Mouse (Mus musculus): ENCODE data around the gene Extl1.
"Not testable (repeated sequence)": the region's sequence is repeated elsewhere in the genome, so short reads cannot be mapped to it uniquely, and the experiment has no call there.

Gene Extl1

DNA sequence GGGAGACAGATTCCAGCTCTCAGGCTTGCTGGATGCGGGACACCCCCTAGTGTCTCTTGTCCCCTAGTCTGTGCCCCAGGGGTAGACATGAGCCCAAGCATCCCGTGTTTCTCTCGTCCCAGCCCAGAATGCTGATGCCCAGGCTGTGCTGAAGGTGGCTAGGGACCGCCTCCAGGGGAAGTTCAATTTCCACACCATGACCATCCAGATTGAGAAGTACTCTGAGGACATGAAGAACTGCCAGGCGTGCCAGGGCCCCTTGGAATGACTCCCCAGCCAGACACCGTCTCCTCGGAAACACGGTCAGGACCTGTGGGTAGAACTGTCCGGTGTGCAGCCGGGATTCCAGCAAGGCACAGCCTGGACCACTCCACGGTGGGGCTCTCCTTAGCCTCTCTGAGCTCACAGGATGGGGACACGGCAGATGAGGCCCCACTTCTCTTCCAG lies 31.4 kb downstream of the Extl1 start:
- DNase-seq (ENCODE audit: extremely low read depth, low read depth, low spot score), result no peak

GRCm38 (mm10) chr4:134351329-134352260 lies 32.1 kb downstream of the Extl1 start:
- DNase-seq (ENCODE audit: extremely low read depth, low read depth, low spot score), result no peak

GRCm38 (mm10) chr4:134350641-134351040 lies 33.0 kb downstream of the Extl1 start:
- DNase-seq (ENCODE audit: extremely low read depth, low read depth, low spot score), result no peak

DNA sequence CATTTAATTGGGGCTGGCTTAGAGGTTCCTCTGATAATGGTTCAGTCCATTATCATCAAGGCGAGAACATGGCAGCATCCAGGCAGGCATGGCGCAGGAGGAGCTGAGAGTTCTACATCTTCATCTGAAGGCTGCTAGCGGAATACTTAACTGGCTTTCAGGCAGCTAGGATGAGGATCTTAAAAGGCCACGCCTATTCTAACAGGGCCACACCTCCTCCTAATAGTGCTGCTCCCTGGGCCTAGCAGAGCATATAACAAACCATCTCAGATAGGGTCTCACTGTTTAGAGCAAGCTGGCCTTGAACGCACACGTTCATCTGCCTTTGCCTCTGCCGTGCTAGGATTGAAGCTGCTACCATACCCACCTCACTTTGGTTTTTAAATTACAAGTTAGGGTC lies 33.8 kb downstream of the Extl1 start:
- DNase-seq (ENCODE audit: extremely low read depth, low read depth, low spot score), result no peak

DNA sequence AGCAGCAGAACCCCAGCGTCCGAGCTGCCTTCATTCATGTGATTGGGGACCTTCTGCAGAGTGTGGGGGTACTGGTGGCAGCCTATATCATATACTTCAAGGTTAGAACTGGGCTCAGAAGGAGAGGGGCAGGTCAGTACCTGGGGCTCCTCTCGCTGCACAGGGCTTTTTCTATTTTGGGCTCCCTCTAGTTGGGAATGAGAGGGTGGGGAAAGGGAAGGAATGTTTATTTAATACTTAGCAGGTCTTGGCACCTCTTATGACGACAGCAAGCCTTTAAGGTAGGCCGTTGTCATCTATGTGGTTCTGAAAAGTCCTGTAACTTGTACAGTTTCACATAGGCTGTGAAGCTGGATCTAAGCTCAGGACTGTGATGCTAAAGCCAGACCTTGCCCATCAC lies 35.1 kb downstream of the Extl1 start:
- no peak for DNase-seq (ENCODE audit: extremely low read depth, low read depth, low spot score)

- DNase-seq (ENCODE audit: extremely low read depth, low read depth, low spot score), result no peak
Observed at GRCm38 (mm10) chr4:134348078-134348477, 35.6 kb downstream of the Extl1 start.

GRCm38 (mm10) chr4:134345802-134346201 lies 37.8 kb downstream of the Extl1 start:
- no peak for DNase-seq (ENCODE audit: extremely low read depth, low read depth, low spot score)

DNA sequence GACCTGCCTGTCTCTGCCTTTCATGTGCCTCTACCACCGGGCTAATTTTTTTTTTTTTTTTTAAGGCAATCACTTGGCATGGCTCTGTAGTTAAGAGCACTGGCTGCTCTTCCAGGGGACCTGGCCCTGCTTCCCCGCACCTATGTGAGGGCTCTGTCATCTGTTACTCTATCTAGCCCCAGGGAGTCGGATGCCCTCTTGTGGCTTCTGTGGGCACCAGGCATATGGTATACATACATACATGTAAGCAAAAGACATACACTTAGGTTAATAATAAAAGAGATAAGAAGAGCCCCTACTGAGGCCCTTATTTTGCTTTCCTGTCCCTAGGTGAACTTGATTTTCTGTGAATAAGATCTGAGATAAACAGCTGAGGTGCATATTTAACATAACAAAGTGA lies 39.0 kb downstream of the Extl1 start:
- no peak for DNase-seq (ENCODE audit: extremely low read depth, low read depth, low spot score)

DNA sequence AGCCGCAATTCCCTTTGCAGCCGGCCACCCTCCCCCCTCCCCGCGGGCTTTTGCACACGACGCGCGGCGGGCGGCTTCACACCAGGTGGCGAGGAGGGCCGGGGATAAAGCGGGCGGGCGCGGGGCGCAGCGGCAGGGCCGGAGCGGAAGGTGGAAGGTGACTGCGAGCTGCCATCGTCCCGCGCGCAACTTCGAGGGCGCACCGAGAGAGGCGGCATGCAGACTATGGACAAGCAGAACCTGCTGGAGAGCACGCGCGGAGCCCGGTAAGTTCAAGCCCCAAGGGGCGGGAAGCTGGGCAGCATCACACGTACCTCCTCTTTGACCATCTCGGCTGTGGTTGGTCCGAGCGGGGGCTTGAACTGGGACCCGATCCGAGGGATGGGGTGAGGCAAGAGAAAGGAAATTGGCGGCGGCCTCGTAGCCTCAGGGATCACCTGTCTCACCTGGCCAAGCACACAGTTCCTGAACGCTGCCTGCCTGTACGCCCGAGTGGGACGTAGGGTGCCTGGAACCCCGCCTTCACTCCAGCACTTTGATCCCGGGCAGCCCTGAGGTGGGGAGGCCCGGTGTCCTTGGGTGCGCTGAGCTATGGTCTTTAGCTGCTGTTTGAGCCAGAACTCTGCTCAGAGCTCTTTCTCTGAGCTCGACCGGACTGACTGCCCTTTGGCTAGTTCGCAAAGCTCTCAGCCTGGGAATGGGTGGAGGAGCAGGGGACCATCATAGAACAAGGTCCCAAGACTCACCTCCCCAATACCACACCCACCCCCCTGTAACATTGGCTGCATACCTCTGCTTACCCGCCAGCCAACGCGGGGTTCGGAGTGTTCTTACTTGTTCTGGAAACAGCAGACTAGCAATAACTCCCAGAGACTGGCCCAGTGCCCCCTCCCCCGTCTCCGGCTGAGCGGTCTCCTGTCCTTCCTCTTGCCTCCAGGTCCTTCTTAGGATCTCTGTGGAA lies 40.3 kb downstream of the Extl1 start, which contains the start of gene Slc30a2:
Slc30a2 (plus strand) TSS at position 111 of the 961 bp plus-strand sequence.
- DNase-seq (ENCODE audit: extremely low read depth, low read depth, low spot score), result peak; percentile 13

GRCm38 (mm10) chr4:134342213-134342779 lies 41.4 kb downstream of the Extl1 start:
- DNase-seq (ENCODE audit: extremely low read depth, low read depth, low spot score), result no peak

GRCm38 (mm10) chr4:134341231-134341630 lies 42.4 kb downstream of the Extl1 start:
- DNase-seq (ENCODE audit: extremely low read depth, low read depth, low spot score), result not testable (repeated sequence)

DNA sequence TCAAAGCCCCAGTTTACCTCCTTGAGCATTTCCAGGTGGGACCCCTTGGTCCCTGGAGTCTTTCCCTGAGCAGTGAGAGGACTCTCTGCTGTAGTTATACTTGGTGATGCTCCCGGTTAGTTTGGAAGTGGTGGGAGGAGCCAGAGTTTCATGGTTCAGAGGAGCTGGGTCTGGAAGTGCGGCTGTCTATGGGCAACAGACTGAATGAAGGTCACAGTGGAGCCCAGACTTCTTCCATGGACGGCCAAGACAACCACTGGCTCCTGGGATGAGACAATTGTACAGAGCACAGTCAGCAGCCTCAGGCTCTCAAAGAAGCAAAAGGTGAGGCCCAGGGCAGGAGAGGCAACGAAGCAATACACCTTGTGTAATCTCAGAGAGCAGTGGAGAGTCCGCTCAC lies 53.4 kb downstream of the Extl1 start:
- DNase-seq (ENCODE audit: extremely low read depth, low read depth, low spot score), result no peak

GRCm38 (mm10) chr4:134328832-134329231 lies 54.8 kb downstream of the Extl1 start:
- no peak for DNase-seq (ENCODE audit: extremely low read depth, low read depth, low spot score)

- no peak for DNase-seq (ENCODE audit: extremely low read depth, low read depth, low spot score)
Observed at GRCm38 (mm10) chr4:134328151-134328550, 55.5 kb downstream of the Extl1 start.

GRCm38 (mm10) chr4:134326859-134327530 lies 56.7 kb downstream of the Extl1 start:
- no peak for DNase-seq (ENCODE audit: extremely low read depth, low read depth, low spot score)

GRCm38 (mm10) chr4:134324655-134325054 lies 59.0 kb downstream of the Extl1 start:
- DNase-seq (ENCODE audit: extremely low read depth, low read depth, low spot score), result no peak

GRCm38 (mm10) chr4:134321524-134321923 lies 62.1 kb downstream of the Extl1 start:
- DNase-seq (ENCODE audit: extremely low read depth, low read depth, low spot score), result no peak

DNA sequence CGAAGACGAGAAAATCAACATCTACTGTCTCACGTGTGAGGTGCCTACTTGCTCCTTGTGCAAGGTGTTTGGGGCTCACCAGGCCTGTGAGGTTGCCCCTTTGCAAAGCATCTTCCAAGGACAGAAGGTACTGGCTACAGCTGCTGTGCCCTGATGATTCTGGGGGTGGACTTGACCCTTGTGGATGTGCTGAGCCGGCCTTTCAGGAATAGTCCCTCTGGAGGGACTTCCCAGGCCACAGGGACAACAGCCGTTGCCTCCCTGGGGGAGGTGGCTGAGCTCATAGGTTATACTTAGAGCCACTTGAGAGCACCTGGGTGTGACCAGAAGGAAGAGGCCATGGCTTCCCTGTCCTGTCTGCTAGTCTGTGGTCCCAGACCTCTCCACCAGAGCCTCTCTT lies 64.0 kb downstream of the Extl1 start:
- DNase-seq (ENCODE audit: extremely low read depth, low read depth, low spot score), result no peak

DNA sequence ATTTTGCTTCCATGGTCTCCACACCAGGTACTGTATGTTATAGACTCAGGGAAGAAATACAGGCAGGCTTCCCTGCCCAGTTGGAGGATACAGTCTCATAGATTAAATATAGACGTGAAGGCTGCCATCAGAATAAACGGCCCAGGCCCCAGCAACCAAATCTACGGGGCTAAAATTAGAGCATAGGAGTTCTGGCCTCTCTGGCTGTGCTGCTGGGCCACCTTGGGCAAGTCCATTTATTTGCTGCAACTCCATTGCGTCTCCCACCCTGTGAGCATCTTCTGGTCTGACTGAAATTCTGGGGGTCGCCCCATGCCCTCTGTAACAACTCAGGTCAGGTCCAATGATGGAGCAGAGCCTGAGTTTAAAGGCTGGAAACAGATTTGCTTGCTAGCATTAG lies 64.6 kb downstream of the Extl1 start:
- no peak for DNase-seq (ENCODE audit: extremely low read depth, low read depth, low spot score)

DNA sequence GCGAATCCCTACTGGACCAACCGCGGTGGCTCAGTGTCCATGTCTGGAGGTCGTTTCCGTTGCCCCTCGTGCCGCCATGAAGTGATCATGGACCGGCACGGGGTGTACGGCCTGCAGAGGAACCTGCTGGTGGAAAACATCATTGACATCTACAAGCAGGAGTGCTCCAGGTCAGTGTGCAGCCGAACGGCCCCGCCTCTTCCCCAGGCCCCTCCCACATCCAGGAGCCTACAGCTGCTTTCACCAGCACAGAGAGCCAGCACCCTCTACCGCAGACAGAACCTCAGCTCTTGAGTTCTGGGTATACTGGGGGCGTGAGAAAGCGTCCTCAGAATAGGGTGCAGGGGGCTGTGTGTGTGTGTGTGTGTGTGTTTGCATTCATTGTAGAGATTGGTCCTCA lies 67.3 kb downstream of the Extl1 start:
- no peak for DNase-seq (ENCODE audit: extremely low read depth, low read depth, low spot score)

DNA sequence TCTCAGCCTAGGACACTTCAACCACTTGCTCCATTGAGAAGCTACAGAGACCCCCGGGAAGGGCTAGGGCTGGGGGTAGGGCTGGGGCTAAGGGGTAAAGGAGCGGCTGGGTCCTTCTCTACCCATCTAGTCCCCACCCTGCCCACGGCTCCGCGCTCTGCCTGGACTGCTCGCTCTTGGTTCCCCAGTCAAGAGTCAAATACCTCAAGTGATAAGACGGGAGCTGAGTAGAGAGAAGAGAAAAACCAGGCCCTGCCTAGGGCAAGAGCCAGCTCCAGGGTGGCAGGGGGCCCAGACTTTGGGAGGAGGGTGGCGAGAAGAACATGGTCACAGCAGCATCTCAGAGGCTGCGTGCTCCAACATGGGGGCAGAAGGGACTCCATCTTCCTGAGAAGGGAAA lies 68.2 kb downstream of the Extl1 start:
- no peak for DNase-seq (ENCODE audit: extremely low read depth, low read depth, low spot score)
